Mouse (Mus musculus) megakaryocyte, embryonic 14.5 days (primary cell): ENCODE data around the gene Rassf8.

ENCODE experiments used
- FLI1 ChIP-seq: IDR thresholded peaks from 2 replicates; pipeline ENCODE4 v1.6.1; 2012; ENCODE audit warnings: low read length, inconsistent platforms, mixed read lengths
- GATA1 ChIP-seq: IDR thresholded peaks from 3 replicates; pipeline ENCODE4 v1.6.1; 2012; ENCODE audit warnings: mixed read lengths, low read length, inconsistent platforms, borderline replicate concordance

- TF ChIP-seq GATA1 (no peak), FLI1 (no peak)
Measured at GRCm38 (mm10) chr6:145822218-145822617, 75.7 kb downstream of the Rassf8 start.
